In genomic region chr15:77166225-77166732, GRCm38 (mm10) we compare ENCODE assay signal across 23 mouse cellular contexts.
A peak's percentile ranks its signal among the peaks of the same experiment; 100 is the strongest.
DNase-seq lines count a peak whose midpoint lies in the region; ATAC-seq and TF ChIP-seq lines count a peak whose summit lies in the region.
"Had no signal": no experiment of that assay in that cellular context is flagged by ENCODE, and none has a peak within 500 bp of the region (broad histone marks: within the 10 kb centered on the region; RNA-seq: fewer than 3 reads in every experiment).

No protein-coding gene starts in this region.

- WGBS in forebrain, postnatal 0 days, result 46% methylated on average over 1 of the region's 1 CpGs
- 91% methylated on average over 1 of the region's 1 CpGs for WGBS in forebrain, embryonic 10.5 days
- WGBS in kidney, postnatal 0 days, result 63% methylated on average over 1 of the region's 1 CpGs
- 37% methylated on average over 1 of the region's 1 CpGs for WGBS in liver, embryonic 16.5 days (ENCODE audit: insufficient replicate concordance)
- 51% methylated on average over 1 of the region's 1 CpGs for WGBS in liver, embryonic 11.5 days

- no peaks in the 10 kb centered on the region for H3K36me3 ChIP-seq in forebrain, postnatal 0 days (ENCODE audit: insufficient read depth)
- H3K36me3 ChIP-seq in forebrain, embryonic 10.5 days (replicated peaks), result no peaks in the 10 kb centered on the region
- H3K36me3 ChIP-seq in kidney, postnatal 0 days (ENCODE audit: insufficient read depth, low read length), result no peaks in the 10 kb centered on the region
- no peaks in the 10 kb centered on the region for H3K36me3 ChIP-seq in liver, embryonic 16.5 days (ENCODE audit: control insufficient read depth, insufficient read depth)
- no peaks in the 10 kb centered on the region for H3K36me3 ChIP-seq in liver, embryonic 11.5 days (ENCODE audit: control insufficient read depth, insufficient read depth, low read length)
- H3K36me3 ChIP-seq: forebrain, embryonic 15.5 days; heart, embryonic 10.5 days; hindbrain, embryonic 15.5 days; limb, embryonic 12.5 days had no signal

- no peak overlapping the region for H3K9ac ChIP-seq in forebrain, postnatal 0 days
- no peak overlapping the region for H3K9ac ChIP-seq in kidney, postnatal 0 days (ENCODE audit: low read depth, low read length)
- H3K9ac ChIP-seq in liver, embryonic 16.5 days (ENCODE audit: low read depth, low read length), result no peak overlapping the region
- no peak overlapping the region for H3K9ac ChIP-seq in liver, embryonic 11.5 days (ENCODE audit: low read depth, low read length)
- H3K9ac ChIP-seq: forebrain, embryonic 15.5 days; hindbrain, embryonic 15.5 days; limb, embryonic 12.5 days had no signal

- ATAC-seq in forebrain, postnatal 0 days, result no peak
- no peak for ATAC-seq in kidney, postnatal 0 days (replicated peaks; ENCODE audit: low FRiP score, low read depth)
- peak; percentile 77 for ATAC-seq in liver, embryonic 16.5 days (ENCODE audit: low read depth)
- no peak for ATAC-seq in liver, embryonic 11.5 days (replicated peaks; ENCODE audit: low FRiP score)
- ATAC-seq: forebrain, embryonic 15.5 days had no signal

- no peak for DNase-seq in forebrain, postnatal 0 days
- no peak for DNase-seq in forebrain, embryonic 10.5 days (ENCODE audit: extremely low spot score, low spot score)
- DNase-seq in kidney, postnatal 0 days (ENCODE audit: low spot score), result peak; percentile 31
- DNase-seq in kidney, adult 11 months, result no peak
- DNase-seq in liver, embryonic 11.5 days (ENCODE audit: low spot score), result no peak
- no peak for DNase-seq in cerebellum, adult 9-10 months
- no peak for DNase-seq in ovary, postnatal 14 days (ENCODE audit: low spot score)
- DNase-seq: adrenal gland, postnatal 10 days; cerebellum, adult 2 months; gastrocnemius, postnatal 36 days; heart, postnatal 4 days; lung, adult 18-20 months; lung, postnatal 10 days; right cerebral cortex, adult 18-20 months; right cerebral cortex, postnatal 4 days; thymus, adult 2 months; thymus, postnatal 4 days had no signal

- peak; percentile 33; the same call in 1 of the 2 replicates for TF ChIP-seq CTCF in forebrain, postnatal 0 days (IDR thresholded peaks at IDR 0.05; ENCODE audit: low read depth)
- TF ChIP-seq CTCF in kidney, postnatal 0 days (IDR thresholded peaks at IDR 0.05; ENCODE audit: low read depth), result peak; percentile 40

- no peak overlapping the region for H3K4me2 ChIP-seq in forebrain, postnatal 0 days (ENCODE audit: low read depth)
- H3K4me2 ChIP-seq in kidney, postnatal 0 days (ENCODE audit: low read length), result no peak overlapping the region
- no peak overlapping the region for H3K4me2 ChIP-seq in liver, embryonic 16.5 days (ENCODE audit: low read depth, low read length)
- no peak overlapping the region for H3K4me2 ChIP-seq in liver, embryonic 11.5 days
- H3K4me2 ChIP-seq: forebrain, embryonic 15.5 days; hindbrain, embryonic 15.5 days; limb, embryonic 12.5 days; midbrain, embryonic 11.5 days had no signal

- no peak overlapping the region for H3K27ac ChIP-seq in forebrain, postnatal 0 days (ENCODE audit: low read depth, low read length)
- no peak overlapping the region for H3K27ac ChIP-seq in forebrain, embryonic 10.5 days
- H3K27ac ChIP-seq in kidney, postnatal 0 days, result no peak overlapping the region
- peak overlapping the region; percentile 45 for H3K27ac ChIP-seq in liver, embryonic 16.5 days (ENCODE audit: low read length)
- H3K27ac ChIP-seq in liver, embryonic 11.5 days (ENCODE audit: low read depth, low read length), result no peak overlapping the region
- H3K27ac ChIP-seq: forebrain, embryonic 15.5 days; heart, embryonic 10.5 days; hindbrain, embryonic 15.5 days; limb, embryonic 12.5 days had no signal

- no peaks in the 10 kb centered on the region for H3K9me3 ChIP-seq in forebrain, postnatal 0 days (ENCODE audit: low read length)
- H3K9me3 ChIP-seq in forebrain, embryonic 10.5 days, result no peaks in the 10 kb centered on the region
- no peaks in the 10 kb centered on the region for H3K9me3 ChIP-seq in kidney, postnatal 0 days (replicated peaks; ENCODE audit: low read length)
- no peaks in the 10 kb centered on the region for H3K9me3 ChIP-seq in liver, embryonic 16.5 days (replicated peaks; ENCODE audit: control insufficient read depth, low read length)
- H3K9me3 ChIP-seq in liver, embryonic 11.5 days (ENCODE audit: control insufficient read depth, low read length), result no peaks in the 10 kb centered on the region
- H3K9me3 ChIP-seq: forebrain, embryonic 15.5 days; heart, embryonic 10.5 days; hindbrain, embryonic 15.5 days; limb, embryonic 12.5 days had no signal

- H3K27me3 ChIP-seq in forebrain, postnatal 0 days (ENCODE audit: insufficient read depth, low read length), result no peaks in the 10 kb centered on the region
- H3K27me3 ChIP-seq in forebrain, embryonic 10.5 days (ENCODE audit: poor library complexity, severe bottlenecking), result no peaks in the 10 kb centered on the region
- no peaks in the 10 kb centered on the region for H3K27me3 ChIP-seq in kidney, postnatal 0 days (ENCODE audit: insufficient read depth, low read length)
- no peaks in the 10 kb centered on the region for H3K27me3 ChIP-seq in liver, embryonic 16.5 days (ENCODE audit: control insufficient read depth, insufficient read depth, low read depth, low read length)
- H3K27me3 ChIP-seq in liver, embryonic 11.5 days (replicated peaks; ENCODE audit: control insufficient read depth, insufficient read depth, low read length), result no peaks in the 10 kb centered on the region
- H3K27me3 ChIP-seq: forebrain, embryonic 15.5 days; hindbrain, embryonic 15.5 days; limb, embryonic 12.5 days had no signal

- H3K4me3 ChIP-seq in forebrain, postnatal 0 days (ENCODE audit: low read depth, low read length), result no peak overlapping the region
- H3K4me3 ChIP-seq in forebrain, embryonic 10.5 days, result no peak overlapping the region
- no peak overlapping the region for H3K4me3 ChIP-seq in kidney, postnatal 0 days (replicated peaks; ENCODE audit: low read depth, low read length)
- H3K4me3 ChIP-seq in liver, embryonic 16.5 days (ENCODE audit: low read depth, low read length), result no peak overlapping the region
- H3K4me3 ChIP-seq in liver, embryonic 11.5 days (ENCODE audit: low read depth, low read length), result no peak overlapping the region
- H3K4me3 ChIP-seq: forebrain, embryonic 15.5 days; heart, embryonic 10.5 days; hindbrain, embryonic 15.5 days; limb, embryonic 12.5 days had no signal

- no peaks in the 10 kb centered on the region for H3K4me1 ChIP-seq in forebrain, postnatal 0 days (ENCODE audit: insufficient read depth)
- peaks cover 27% of the 10 kb centered on the region for H3K4me1 ChIP-seq in forebrain, embryonic 10.5 days
- peaks cover 15% of the 10 kb centered on the region; the same call in 1 of the 2 replicates for H3K4me1 ChIP-seq in kidney, postnatal 0 days (replicated peaks; ENCODE audit: insufficient read depth, low read length)
- no peaks in the 10 kb centered on the region; the same call in none of the 2 replicates for H3K4me1 ChIP-seq in liver, embryonic 16.5 days (ENCODE audit: control insufficient read depth, low read depth, low read length)
- H3K4me1 ChIP-seq in liver, embryonic 11.5 days (replicated peaks; ENCODE audit: control insufficient read depth, insufficient read depth, low read length), result peaks cover 3% of the 10 kb centered on the region; the same call in 1 of the 2 replicates
